Mouse (Mus musculus): ENCODE results near the gene H2-Ob.

GRCm38 (mm10) chr17:34269817-34270216 is 31.1 kb downstream of the H2-Ob start:
- TF ChIP-seq CTCF (IDR thresholded peaks at IDR 0.05; ENCODE audit: low read depth): no peak
- TF ChIP-seq EP300 (IDR thresholded peaks at IDR 0.05; ENCODE audit: low read depth): no peak

Measured in liver, embryonic 14.5 days (tissue).